Mouse (Mus musculus) lung, postnatal 10 days (tissue): ENCODE results near the gene Asxl1.
A peak's percentile ranks its signal among the peaks of the same experiment; 100 is the strongest.
"Not testable (repeated sequence)": the region's sequence is repeated elsewhere in the genome, so short reads cannot be mapped to it uniquely, and the experiment has no call there.

Experiments used
- DNase-seq: peaks from one replicate; pipeline ENCODE4 v3.0.0; 2021

Gene Asxl1

GRCm38 (mm10) chr2:153346221-153347182 lies 873 bp downstream of the Asxl1 start:
- DNase-seq, result peak; percentile 76

DNA sequence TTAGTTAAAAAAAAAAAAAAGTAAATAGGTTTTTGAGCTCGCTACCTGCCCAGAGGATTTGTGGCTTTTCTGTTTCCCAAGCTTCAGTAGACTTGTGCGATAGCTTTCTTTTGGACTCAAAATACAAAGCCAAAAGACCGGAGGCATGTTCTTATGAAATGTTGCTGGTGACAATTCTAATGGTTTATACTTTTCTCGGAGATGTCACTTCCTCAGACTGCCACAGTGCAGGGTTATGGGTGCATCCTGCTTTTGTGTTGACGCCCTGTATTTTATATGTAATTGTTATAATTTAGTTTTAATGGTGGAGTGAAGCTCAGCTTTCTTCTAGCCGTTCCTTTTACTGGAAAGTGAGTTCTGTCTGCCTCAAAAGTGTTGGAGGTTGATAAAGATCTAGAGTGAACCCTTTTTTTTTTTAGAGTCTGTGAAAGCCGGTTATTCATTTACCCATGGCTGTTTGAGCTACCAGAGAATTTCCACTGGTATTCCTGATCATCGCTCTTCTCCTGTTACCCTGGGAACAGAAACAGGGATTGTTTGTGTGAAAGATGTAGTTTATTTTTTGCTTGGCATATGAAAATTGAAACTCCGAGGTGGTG lies 1.7 kb downstream of the Asxl1 start:
- no peak for DNase-seq

DNA sequence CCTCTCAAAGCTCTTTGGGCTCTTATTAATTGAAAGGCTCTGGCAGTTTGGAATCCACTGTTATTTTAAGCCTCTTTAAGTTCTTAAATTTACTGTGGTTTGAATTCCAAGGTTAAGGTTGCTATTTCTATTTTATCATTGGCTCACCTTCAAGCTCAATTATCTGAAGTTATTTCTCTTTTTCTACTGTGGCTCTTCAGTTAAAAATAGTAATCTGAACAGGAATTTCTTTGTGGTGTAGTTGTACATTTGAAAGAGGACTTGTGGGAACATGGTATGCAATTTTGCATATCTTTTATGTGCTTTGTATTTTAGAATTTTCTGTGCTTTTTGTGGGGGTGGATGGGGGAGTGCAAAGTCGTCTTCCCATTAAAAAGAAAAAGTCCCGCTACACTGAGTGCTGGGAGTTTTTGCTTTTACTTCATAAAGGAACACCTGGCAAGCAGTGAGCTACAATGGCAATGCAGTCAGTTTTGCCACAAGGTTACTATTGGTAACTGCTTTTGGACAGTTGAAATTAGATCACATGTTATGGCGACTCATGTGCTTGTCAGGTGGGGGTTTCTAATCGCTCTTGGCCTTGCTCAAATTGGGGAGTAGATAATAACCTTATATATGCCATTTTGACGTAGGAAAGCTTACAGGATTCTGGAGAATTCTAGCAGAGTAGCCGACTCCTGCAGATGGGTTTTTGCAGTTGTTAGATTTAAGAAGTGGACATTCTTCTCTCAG lies 2.6 kb downstream of the Asxl1 start:
- no peak for DNase-seq

DNA sequence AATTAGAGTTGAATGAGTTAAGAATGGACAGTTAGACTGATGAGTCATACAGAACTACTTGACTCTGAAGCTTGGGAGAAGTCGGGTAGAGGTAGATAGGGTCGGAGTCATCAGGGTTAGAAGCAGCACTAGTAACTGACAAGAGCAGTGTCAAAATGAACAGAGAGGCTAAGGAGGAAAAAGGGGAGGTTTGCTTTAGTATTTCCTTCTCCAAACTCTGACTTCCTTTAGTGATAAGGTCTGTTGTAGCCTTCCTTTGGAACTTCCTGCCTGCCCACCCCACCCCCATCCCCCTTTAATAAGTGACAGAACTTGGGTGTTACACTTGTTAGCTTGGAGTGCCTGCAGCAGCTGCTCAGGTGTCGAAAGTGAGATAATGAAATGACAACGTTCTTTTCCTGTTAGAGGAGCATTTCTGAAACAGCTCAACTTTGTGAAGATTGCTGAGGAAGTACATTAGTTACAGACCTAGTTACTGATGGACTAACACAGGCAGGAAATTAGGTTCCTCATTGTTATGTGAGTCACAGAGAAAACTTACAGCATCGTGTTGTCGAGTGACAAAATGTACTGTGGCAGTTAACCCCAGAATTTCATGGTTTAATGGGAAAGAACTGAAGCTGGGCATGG lies 5.0 kb downstream of the Asxl1 start:
- no peak for DNase-seq

DNA sequence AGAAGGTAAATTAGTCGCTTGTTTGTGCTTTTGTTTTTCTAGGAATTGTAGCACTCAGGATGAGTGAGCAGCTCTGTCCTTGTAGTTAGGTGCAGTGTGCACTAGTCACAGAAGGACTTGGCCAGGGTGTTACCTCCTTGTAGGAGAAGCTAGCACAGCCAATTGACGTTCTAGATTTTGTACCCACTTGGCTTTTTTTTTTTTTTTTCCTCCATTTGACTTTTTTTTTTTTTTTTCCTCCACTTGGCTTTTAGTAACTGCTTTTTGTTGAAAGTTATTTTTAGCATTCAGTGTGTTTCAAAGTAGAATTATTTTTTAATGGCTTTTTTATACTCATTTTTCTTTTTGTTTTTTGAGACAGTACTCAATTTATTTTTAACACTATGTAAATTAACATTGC lies 9.0 kb downstream of the Asxl1 start:
- no peak for DNase-seq

GRCm38 (mm10) chr2:153356784-153357183 lies 11.2 kb downstream of the Asxl1 start:
- no peak for DNase-seq

GRCm38 (mm10) chr2:153361101-153361710 lies 15.6 kb downstream of the Asxl1 start:
- no peak for DNase-seq

GRCm38 (mm10) chr2:153364531-153364930 lies 18.9 kb downstream of the Asxl1 start:
- DNase-seq, result not testable (repeated sequence)

DNA sequence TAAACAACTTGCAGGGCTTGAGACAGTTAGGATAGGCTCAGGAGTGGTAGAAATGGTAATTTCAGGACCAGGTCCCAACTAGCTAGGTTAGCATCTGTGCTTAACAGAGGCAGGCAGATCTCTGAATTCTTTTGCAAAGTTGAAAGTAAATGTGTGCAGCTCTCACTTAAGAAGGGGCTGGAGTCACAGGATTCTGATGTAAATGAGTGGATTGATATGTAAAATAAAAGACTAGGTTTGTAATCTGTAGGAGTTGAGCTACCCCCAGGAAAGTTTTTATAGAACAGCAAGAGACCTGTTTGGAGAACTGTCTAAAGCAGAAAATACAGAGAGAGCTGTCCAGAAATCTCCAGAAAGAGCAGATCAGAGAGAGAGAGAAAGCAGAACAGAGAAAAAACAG lies 25.2 kb downstream of the Asxl1 start:
- no peak for DNase-seq

GRCm38 (mm10) chr2:153375380-153375779 lies 29.8 kb downstream of the Asxl1 start:
- DNase-seq, result no peak

GRCm38 (mm10) chr2:153380479-153380878 lies 34.9 kb downstream of the Asxl1 start:
- DNase-seq, result no peak

DNA sequence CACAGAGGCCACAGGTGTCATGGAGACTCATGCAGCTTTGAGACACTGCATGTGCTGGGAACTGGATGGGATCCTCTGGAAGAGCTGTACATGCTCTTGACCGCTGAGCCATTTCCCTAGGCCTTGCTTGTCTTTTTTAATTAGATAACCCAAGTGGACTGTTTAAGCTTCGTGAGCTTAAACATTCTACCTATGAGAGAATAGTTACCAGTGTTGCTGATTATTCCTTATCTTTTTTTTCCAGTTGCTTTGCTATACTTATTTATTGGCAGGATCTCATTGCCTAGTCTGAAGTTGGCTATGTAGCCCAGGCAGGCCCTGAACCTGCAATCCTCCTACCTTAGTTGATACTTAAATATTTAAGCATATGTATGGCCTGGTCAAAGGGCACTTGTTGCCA lies 44.2 kb downstream of the Asxl1 start:
- no peak for DNase-seq

- no peak for DNase-seq
These were observed 47.4 kb downstream of the Asxl1 start for GRCm38 (mm10) chr2:153393045-153393444.

DNA sequence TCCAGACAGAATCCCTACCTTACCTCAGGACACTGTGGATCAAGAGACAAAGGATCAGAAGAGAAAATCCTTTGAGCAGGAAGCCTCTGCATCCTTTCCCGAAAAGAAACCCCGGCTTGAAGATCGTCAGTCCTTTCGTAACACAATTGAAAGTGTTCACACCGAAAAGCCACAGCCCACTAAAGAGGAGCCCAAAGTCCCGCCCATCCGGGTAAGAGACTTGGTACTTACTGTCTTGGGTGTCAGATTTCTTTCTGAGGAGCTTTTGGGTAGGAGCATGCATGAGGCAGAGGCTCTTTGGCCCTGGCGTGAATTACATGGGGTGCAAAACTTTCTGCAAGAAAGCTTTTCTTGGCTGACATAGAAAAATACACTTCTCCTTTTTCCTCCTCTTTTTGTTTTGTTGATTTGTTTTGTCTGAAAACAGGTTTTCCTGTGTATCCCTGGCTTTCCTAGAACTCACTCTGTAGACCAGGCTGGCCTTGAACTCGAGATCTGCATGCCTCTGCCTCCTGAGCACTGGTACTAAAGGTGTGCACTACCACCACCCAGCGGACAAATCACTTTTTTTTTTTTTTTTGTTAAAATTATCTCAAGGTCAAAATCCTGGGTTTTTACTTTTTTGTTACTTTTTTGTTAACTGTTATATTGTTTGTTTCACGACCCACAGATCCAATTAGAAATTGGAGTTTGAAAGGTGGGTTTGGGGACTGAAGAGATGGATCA lies 52.3 kb downstream of the Asxl1 start:
- no peak for DNase-seq

DNA sequence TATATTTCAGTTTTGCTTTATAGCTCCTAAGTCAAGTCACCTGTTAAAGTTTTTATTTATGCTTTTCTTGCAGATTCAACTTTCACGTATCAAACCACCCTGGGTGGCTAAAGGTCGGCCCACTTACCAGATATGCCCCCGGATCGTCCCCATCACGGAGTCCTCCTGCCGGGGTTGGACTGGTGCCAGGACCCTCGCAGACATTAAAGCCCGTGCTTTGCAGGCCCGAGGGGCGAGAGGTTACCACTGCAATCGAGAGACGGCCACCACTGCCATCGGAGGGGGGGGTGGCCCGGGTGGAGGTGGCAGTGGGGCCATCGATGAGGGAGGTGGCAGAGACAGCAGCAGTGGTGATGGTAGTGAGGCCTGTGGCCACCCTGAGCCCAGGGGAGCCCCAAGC lies 53.5 kb downstream of the Asxl1 start:
- no peak for DNase-seq

- DNase-seq, result no peak
These were observed 58.4 kb downstream of the Asxl1 start for GRCm38 (mm10) chr2:153404062-153404461.

DNA sequence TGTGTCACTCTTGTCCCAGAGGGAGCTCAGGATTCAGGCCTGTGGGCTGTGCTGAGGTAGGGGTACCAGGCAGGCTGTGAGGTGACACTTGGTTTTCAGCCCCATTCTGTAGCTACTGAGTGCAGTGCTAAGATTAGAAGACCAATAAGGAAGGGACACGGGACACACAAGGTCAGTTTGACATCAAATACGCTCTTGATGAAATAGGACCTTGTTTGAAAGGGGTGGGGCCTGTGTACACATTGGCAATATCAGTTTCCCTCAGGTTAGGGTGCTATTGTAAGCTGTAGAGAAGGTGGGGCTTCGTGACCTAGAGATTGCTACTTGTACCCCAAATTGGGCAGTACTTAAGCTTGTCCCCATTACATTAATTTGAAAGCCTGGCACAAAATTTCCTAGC lies 59.3 kb downstream of the Asxl1 start:
- no peak for DNase-seq

- no peak for DNase-seq
These were observed 61.3 kb downstream of the Asxl1 start for GRCm38 (mm10) chr2:153406882-153407281.

GRCm38 (mm10) chr2:153408971-153409370 lies 63.3 kb downstream of the Asxl1 start:
- DNase-seq, result no peak

GRCm38 (mm10) chr2:153411557-153411956 lies 65.9 kb downstream of the Asxl1 start:
- no peak for DNase-seq

GRCm38 (mm10) chr2:153412563-153412962 lies 66.9 kb downstream of the Asxl1 start:
- no peak for DNase-seq

DNA sequence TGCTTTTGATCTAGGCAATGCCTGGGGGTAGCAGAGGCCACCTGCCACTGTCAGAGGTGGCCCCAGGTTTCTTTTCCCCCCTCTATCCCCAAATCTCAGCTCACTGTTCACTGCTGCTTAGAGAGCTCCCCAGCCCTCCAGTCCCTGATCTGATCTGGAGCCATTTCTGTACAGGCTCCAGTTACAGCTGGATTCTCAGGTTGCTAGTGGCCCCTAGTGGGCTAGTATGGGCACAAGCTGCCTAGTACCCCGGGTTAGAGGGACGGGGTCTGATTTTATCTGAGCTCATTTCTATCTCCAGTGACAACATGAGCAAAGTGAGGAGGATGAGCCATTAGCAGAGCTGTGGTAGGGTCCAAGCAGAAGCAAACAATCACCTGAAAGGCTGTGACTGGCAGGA lies 69.0 kb downstream of the Asxl1 start:
- DNase-seq, result peak; percentile 42
